Mouse (Mus musculus) lung, adult 2 months (tissue): ENCODE measurements around the gene Slc35e4. TPM values are rescaled to one million over a fixed set of nuclear protein-coding genes. Genes with fewer than 3 reads are reported as not detected.
A peak's percentile ranks its signal among the peaks of the same experiment; 100 is the strongest.

Experiments
- DNase-seq: peaks from one replicate; pipeline ENCODE4 v3.0.0; 2022
- H3K4me1 ChIP-seq: fragments of 200-500 bp; 2 replicates; pipeline ENCODE4 v1.6.1; 2011; ENCODE audit warnings: low read length; ENCODE audit not compliant: control insufficient read depth, insufficient read depth
- H3K4me3 ChIP-seq: fragments of 200-500 bp; replicated peaks from 2 replicates; pipeline ENCODE3; 2011; ENCODE audit warnings: low read depth, mild to moderate bottlenecking, control low read depth, low read length; ENCODE audit errors: extremely low read depth
- CTCF ChIP-seq: fragments of 200-500 bp; IDR thresholded peaks from 2 replicates; pipeline ENCODE4 v1.5.1; 2011; ENCODE audit warnings: mild to moderate bottlenecking, low read length, control low read depth; ENCODE audit not compliant: insufficient read depth
- POLR2A ChIP-seq: fragments of 200-500 bp; IDR thresholded peaks from 2 replicates; pipeline ENCODE4 v1.6.1; 2011; ENCODE audit warnings: low read depth, mild to moderate bottlenecking, control low read depth, low read length, borderline replicate concordance; ENCODE audit errors: extremely low read depth
- WGBS: fragments of 180-500 bp; shearing (Covaris S2); methylation state at CpG from one replicate; pipeline ENCODE4 v1.1.7; 2018; 5-methylcytosine and 5-hydroxymethylcytosine counted together
- polyA plus RNA-seq: library from polyadenylated mRNA; depleted of rRNA; stranded (reverse); fragments of >200 nt; gene quantifications from 2 replicates; pipeline ENCODE4 v1.2.3, GENCODE M21; 2012

The Slc35e4 gene
- polyA plus RNA-seq, 1 experiment = 30.4 TPM

GRCm38 (mm10) chr11:3887331-3887730 lies 27.1 kb downstream of the Slc35e4 start:
- no peak for DNase-seq
- H3K4me3 ChIP-seq = no peak overlapping the region
- TF ChIP-seq POLR2A = no peak
- TF ChIP-seq CTCF = no peak
- H3K4me1 ChIP-seq = no peaks in the 10 kb centered on the region
- 67% methylated on average over 5 of the region's 5 CpGs for WGBS

GRCm38 (mm10) chr11:3883711-3884110 lies 30.8 kb downstream of the Slc35e4 start:
- DNase-seq = no peak
- 81% methylated on average over 3 of the region's 3 CpGs for WGBS
- Histone ChIP-seq H3K4me3 (no peak overlapping the region), H3K4me1 (no peaks in the 10 kb centered on the region)
- TF ChIP-seq CTCF = no peak
- no peak for TF ChIP-seq POLR2A

GRCm38 (mm10) chr11:3879836-3880235 lies 34.6 kb downstream of the Slc35e4 start:
- Histone ChIP-seq H3K4me3 (no peak overlapping the region), H3K4me1 (no peaks in the 10 kb centered on the region)
- peak; percentile 71 for DNase-seq
- 40% methylated on average over 2 of the region's 2 CpGs for WGBS
- TF ChIP-seq POLR2A = no peak
- TF ChIP-seq CTCF = peak; percentile 57

- WGBS = 59% methylated on average over 7 of the region's 7 CpGs
These were observed 35.8 kb downstream of the Slc35e4 start for GRCm38 (mm10) chr11:3878660-3879059.

GRCm38 (mm10) chr11:3876419-3876818 lies 38.0 kb downstream of the Slc35e4 start:
- no peak overlapping the region for H3K4me3 ChIP-seq

More at GRCm38 (mm10) chr11:3878660-3879059, 35.8 kb downstream of the Slc35e4 start:
- Histone ChIP-seq H3K4me3 (no peak overlapping the region), H3K4me1 (no peaks in the 10 kb centered on the region)
- TF ChIP-seq POLR2A = no peak
- no peak for TF ChIP-seq CTCF
- no peak for DNase-seq

DNA sequence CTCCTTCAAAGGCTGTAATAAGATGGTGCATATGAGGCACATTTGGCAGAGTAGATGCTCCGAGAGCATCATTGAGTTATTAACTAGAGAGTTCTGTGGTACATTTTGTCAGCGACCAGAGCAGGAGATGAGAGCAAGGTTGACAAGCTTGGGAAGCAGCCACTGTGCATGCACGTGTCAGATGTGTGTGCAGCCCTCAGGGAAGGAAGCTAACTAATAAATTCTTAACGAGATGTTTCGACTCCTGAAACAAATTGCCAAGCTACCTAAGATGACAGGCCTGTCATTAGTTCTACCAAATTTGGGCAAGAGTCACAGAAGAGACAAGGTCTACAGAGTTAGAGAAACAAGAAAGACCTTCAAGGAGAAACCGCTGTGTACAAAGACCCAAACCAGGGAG lies 50.1 kb downstream of the Slc35e4 start:
- WGBS = 35% methylated on average over 6 of the region's 6 CpGs
- Histone ChIP-seq H3K4me1 (no peaks in the 10 kb centered on the region; the same call in 1 of the 2 replicates), H3K4me3 (no peak overlapping the region)
- TF ChIP-seq CTCF (no peak), POLR2A (no peak)
- DNase-seq = no peak

More at GRCm38 (mm10) chr11:3876419-3876818, 38.0 kb downstream of the Slc35e4 start:
- TF ChIP-seq POLR2A (no peak), CTCF (no peak)
- 80% methylated on average over 6 of the region's 6 CpGs for WGBS
- H3K4me1 ChIP-seq = no peaks in the 10 kb centered on the region
- no peak for DNase-seq

GRCm38 (mm10) chr11:3863454-3864112 lies 50.9 kb downstream of the Slc35e4 start, which contains the start of gene Osbp2:
Gene Osbp2 (minus strand): TSS chr11:3863903.
- DNase-seq = peak; percentile 49
- peak within 1 kb of the TSS; percentile 65 for H3K4me3 ChIP-seq
- 4% methylated on average over 53 of the region's 58 CpGs for WGBS
- H3K4me1 ChIP-seq = no peaks in the 10 kb centered on the region; the same call in 1 of the 2 replicates
- TF ChIP-seq POLR2A (peak; percentile 42; the same call in 1 of the 2 replicates), CTCF (no peak)

DNA sequence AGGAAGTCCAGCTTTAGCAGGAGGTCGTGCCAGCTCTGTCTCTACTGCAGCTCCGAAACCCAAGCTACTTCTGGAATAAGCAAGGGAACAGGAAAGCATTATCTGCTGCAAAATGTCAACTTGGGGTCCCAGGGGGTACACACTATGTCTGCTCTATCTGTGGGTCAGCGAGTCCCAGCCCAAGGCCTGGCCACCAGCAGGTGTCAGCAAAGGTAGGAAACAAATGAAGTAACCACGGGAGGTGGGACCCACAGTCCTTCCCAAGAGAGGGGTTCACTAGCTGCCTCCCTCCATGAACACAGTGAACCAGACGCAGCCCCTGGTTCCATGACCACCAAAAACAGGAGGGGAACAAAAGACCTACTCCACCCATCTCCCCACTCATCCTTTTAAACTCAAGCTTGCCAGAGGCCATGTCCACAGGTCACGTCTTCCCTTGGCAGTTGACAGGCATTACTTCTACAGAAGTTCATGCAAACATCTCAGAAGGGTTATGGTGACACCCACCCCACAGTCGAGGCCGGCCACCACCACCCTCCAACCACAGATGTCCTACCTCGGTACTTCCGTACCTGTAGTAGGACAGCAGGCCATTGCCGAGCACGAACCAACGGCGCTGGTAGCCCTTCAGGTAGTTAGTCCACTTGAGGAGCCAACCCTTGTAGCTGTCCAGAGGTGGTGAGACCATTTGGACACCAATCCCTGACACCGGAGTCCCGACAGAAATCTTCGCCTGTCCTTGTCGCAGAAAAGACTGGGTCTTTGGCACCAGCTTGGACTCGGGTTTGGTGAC lies 51.6 kb downstream of the Slc35e4 start:
- WGBS = 70% methylated on average over 19 of the region's 19 CpGs
- peak overlapping the region; percentile 33 for H3K4me3 ChIP-seq
- TF ChIP-seq CTCF (no peak), POLR2A (no peak)
- no peaks in the 10 kb centered on the region; the same call in 1 of the 2 replicates for H3K4me1 ChIP-seq
- no peak for DNase-seq

DNA sequence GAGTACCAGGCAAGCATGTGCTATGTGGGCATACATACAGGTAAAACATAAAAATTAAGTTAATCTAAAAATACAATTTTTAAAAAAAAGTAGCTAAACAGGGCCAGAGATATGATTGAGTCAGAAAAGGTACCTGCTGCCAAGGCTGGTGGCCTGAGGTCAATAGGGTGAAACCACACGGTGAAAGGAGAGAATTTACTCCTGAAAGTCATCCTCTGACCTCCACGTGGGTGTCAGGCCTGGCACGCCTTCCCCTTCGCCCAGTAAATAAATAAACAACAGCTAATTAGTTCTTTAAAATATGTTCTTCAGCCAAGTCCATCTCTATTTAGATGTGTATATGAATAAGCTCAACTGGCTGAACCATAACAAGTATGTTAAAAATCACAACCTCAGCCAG lies 54.1 kb downstream of the Slc35e4 start:
- no peak for TF ChIP-seq POLR2A
- TF ChIP-seq CTCF = no peak
- Histone ChIP-seq H3K4me3 (no peak overlapping the region), H3K4me1 (no peaks in the 10 kb centered on the region; the same call in 1 of the 2 replicates)
- no peak for DNase-seq
- 55% methylated on average over 4 of the region's 4 CpGs for WGBS
